Mouse (Mus musculus): ENCODE measurements around the gene Ssxb5.
A peak's percentile ranks its signal among the peaks of the same experiment; 100 is the strongest.
"Not testable (repeated sequence)": the region's sequence is repeated elsewhere in the genome, so short reads cannot be mapped to it uniquely, and the experiment has no call there.

Ssxb5 gene

GRCm38 (mm10) chrX:8803391-8803790, at the start of gene Ssxb5:
Gene Ssxb5, plus strand, starts transcription at chrX:8803691.
- not testable (repeated sequence) for DNase-seq (ENCODE audit: low spot score in 2 of 2)

GRCm38 (mm10) chrX:8832043-8832442, 28.6 kb downstream of the Ssxb5 start:
- DNase-seq (ENCODE audit: low spot score in 2 of 2): peak; percentile 6 to 27

- no peak for DNase-seq (ENCODE audit: low spot score in 2 of 2)
These were observed 40.2 kb downstream of the Ssxb5 start, which contains the start of gene Gm6592 for GRCm38 (mm10) chrX:8843694-8844093. Gene Gm6592, plus strand, starts transcription at chrX:8843994.

DNA sequence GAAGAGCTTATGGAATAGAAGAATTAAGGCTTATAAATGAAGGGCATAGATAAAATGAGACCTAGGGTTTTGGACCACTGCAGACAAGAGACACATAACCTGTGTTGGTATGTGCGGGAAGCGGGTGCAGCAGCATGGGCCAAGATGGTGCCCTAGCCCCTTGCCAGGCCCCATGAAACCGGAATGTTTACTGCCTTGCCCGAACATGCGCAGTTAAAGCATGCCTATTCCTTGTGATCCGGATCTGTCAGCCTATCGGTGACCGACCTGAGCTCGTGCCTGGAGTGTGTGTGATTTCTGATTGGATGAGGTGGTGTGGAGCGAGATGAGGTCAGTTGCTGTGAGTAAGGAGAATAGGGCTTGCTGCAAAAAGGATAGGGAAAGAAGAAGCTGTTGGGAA, 49.0 kb downstream of the Ssxb5 start:
- no peak for DNase-seq (ENCODE audit: low spot score in 2 of 2)
